Comparison of ENCODE assay signal across 8 mouse cellular contexts in the genomic region with DNA sequence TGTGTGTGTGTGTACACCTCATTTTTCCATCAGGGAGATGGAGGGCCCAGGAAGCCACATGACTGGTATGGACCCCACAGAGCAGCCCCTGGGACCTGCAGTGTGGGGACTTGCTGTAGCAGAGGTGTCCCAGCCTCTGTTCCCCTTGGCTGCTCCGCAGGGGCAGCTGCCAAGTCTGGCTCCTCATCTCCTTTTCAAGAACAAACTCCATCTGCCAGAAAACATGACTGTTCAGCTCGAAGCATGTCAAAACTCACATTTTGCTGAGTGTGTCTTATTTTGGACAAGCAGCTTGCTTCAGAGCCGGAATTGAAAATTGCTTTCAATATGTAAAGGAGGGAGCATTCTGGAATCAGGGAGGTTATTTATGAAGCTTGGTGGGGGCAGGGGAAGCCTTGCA.
DNase-seq lines count a peak whose midpoint lies in the region; ATAC-seq lines count a peak whose summit lies in the region.

No protein-coding gene starts in this region.

- H3K36me3 ChIP-seq in forebrain, embryonic 13.5 days (ENCODE audit: poor library complexity, severe bottlenecking): no peaks in the 10 kb centered on the region
- H3K36me3 ChIP-seq in forebrain, embryonic 11.5 days (ENCODE audit: control insufficient read depth, insufficient read depth, low read length): no peaks in the 10 kb centered on the region
- H3K36me3 ChIP-seq in midbrain, embryonic 13.5 days: no peaks in the 10 kb centered on the region
- no peaks in the 10 kb centered on the region for H3K36me3 ChIP-seq in midbrain, embryonic 10.5 days

- no peak overlapping the region for H3K9ac ChIP-seq in forebrain, embryonic 13.5 days
- H3K9ac ChIP-seq in forebrain, embryonic 11.5 days (ENCODE audit: low read length): no peak overlapping the region
- H3K9ac ChIP-seq in midbrain, embryonic 13.5 days (replicated peaks): no peak overlapping the region

- peak overlapping the region; percentile 32; the same call in 1 of the 2 replicates for H3K4me2 ChIP-seq in forebrain, embryonic 13.5 days
- H3K4me2 ChIP-seq in forebrain, embryonic 11.5 days (ENCODE audit: low read depth, low read length, severe bottlenecking): no peak overlapping the region
- H3K4me2 ChIP-seq in midbrain, embryonic 13.5 days (replicated peaks): peak overlapping the region; percentile 8; the same call in 1 of the 2 replicates

- peaks cover 26% of the 10 kb centered on the region for H3K4me1 ChIP-seq in forebrain, embryonic 13.5 days
- H3K4me1 ChIP-seq in forebrain, embryonic 11.5 days (replicated peaks; ENCODE audit: control insufficient read depth, insufficient read depth, low read length): no peaks in the 10 kb centered on the region
- peaks cover 21% of the 10 kb centered on the region for H3K4me1 ChIP-seq in midbrain, embryonic 13.5 days (replicated peaks)
- H3K4me1 ChIP-seq in midbrain, embryonic 10.5 days: peaks cover 16% of the 10 kb centered on the region

- H3K27me3 ChIP-seq in forebrain, embryonic 13.5 days: no peaks in the 10 kb centered on the region
- H3K27me3 ChIP-seq in forebrain, embryonic 11.5 days (ENCODE audit: control insufficient read depth, insufficient read depth, low read length): no peaks in the 10 kb centered on the region
- no peaks in the 10 kb centered on the region for H3K27me3 ChIP-seq in midbrain, embryonic 13.5 days
- H3K27me3 ChIP-seq in midbrain, embryonic 10.5 days (ENCODE audit: low read depth, poor library complexity, severe bottlenecking): no peaks in the 10 kb centered on the region

- intact Hi-C loops in left cerebral cortex, postnatal 14 days (cut with DNase I): no loop called here

- peak; percentile 84 for ATAC-seq in forebrain, embryonic 13.5 days
- ATAC-seq in forebrain, embryonic 11.5 days (replicated peaks; ENCODE audit: low FRiP score): no peak
- ATAC-seq in midbrain, embryonic 13.5 days: peak; percentile 67

- 47% methylated on average over 3 of the region's 3 CpGs for WGBS in forebrain, embryonic 13.5 days
- 70% methylated on average over 3 of the region's 3 CpGs for WGBS in forebrain, embryonic 11.5 days
- 47% methylated on average over 3 of the region's 3 CpGs for WGBS in midbrain, embryonic 13.5 days
- 81% methylated on average over 3 of the region's 3 CpGs for WGBS in midbrain, embryonic 10.5 days

- H3K27ac ChIP-seq in forebrain, embryonic 13.5 days: peak overlapping the region; percentile 80
- no peak overlapping the region for H3K27ac ChIP-seq in forebrain, embryonic 11.5 days (ENCODE audit: low read depth, low read length)
- peak overlapping the region; percentile 52 for H3K27ac ChIP-seq in midbrain, embryonic 13.5 days
- no peak overlapping the region for H3K27ac ChIP-seq in midbrain, embryonic 10.5 days (replicated peaks)

- no peak for DNase-seq in forebrain, embryonic 11.5 days (ENCODE audit: low spot score)
- DNase-seq in midbrain, embryonic 10.5 days (ENCODE audit: low spot score): no peak
- peak; percentile 16 to 58 for DNase-seq in left cerebral cortex, postnatal 14 days (ENCODE audit: low spot score in 2 of 2)
- DNase-seq in right cerebral cortex, postnatal 4 days: peak; percentile 49
- no peak for DNase-seq in gastrocnemius, adult 8-10 months (ENCODE audit: low spot score in 2 of 2)
- no peak for DNase-seq in thymus, postnatal 25 days

- no peak overlapping the region for H3K4me3 ChIP-seq in forebrain, embryonic 13.5 days
- no peak overlapping the region for H3K4me3 ChIP-seq in forebrain, embryonic 11.5 days (ENCODE audit: low read depth, low read length)
- H3K4me3 ChIP-seq in midbrain, embryonic 13.5 days (replicated peaks): no peak overlapping the region
- H3K4me3 ChIP-seq in midbrain, embryonic 10.5 days: no peak overlapping the region

- no peaks in the 10 kb centered on the region for H3K9me3 ChIP-seq in forebrain, embryonic 13.5 days (replicated peaks)
- no peaks in the 10 kb centered on the region for H3K9me3 ChIP-seq in forebrain, embryonic 11.5 days (ENCODE audit: control insufficient read depth, low read length)
- H3K9me3 ChIP-seq in midbrain, embryonic 13.5 days: no peaks in the 10 kb centered on the region
- H3K9me3 ChIP-seq in midbrain, embryonic 10.5 days (replicated peaks): no peaks in the 10 kb centered on the region

Comparison
In these comparisons a context has a peak if more than half of its experiments do, and no peak if none do; other contexts are left out.
1. H3K27ac ChIP-seq: peak in forebrain, embryonic 13.5 days (single experiment) and midbrain, embryonic 13.5 days (single experiment); none in forebrain, embryonic 11.5 days (single experiment) and midbrain, embryonic 10.5 days (single experiment).
2. DNase-seq: peak in left cerebral cortex, postnatal 14 days (2 of 2) and right cerebral cortex, postnatal 4 days (single experiment); none in forebrain, embryonic 11.5 days (single experiment), midbrain, embryonic 10.5 days (single experiment), gastrocnemius, adult 8-10 months (0 of 2) and thymus, postnatal 25 days (single experiment).